Mouse (Mus musculus): Measurements from ENCODE around the gene Mnd1. TPM values are rescaled to one million over a fixed set of nuclear protein-coding genes. Genes with fewer than 3 reads are reported as not detected.

The Mnd1 gene
- polyA plus RNA-seq, 1 experiment from 2014 or later = 6.5 TPM

DNA sequence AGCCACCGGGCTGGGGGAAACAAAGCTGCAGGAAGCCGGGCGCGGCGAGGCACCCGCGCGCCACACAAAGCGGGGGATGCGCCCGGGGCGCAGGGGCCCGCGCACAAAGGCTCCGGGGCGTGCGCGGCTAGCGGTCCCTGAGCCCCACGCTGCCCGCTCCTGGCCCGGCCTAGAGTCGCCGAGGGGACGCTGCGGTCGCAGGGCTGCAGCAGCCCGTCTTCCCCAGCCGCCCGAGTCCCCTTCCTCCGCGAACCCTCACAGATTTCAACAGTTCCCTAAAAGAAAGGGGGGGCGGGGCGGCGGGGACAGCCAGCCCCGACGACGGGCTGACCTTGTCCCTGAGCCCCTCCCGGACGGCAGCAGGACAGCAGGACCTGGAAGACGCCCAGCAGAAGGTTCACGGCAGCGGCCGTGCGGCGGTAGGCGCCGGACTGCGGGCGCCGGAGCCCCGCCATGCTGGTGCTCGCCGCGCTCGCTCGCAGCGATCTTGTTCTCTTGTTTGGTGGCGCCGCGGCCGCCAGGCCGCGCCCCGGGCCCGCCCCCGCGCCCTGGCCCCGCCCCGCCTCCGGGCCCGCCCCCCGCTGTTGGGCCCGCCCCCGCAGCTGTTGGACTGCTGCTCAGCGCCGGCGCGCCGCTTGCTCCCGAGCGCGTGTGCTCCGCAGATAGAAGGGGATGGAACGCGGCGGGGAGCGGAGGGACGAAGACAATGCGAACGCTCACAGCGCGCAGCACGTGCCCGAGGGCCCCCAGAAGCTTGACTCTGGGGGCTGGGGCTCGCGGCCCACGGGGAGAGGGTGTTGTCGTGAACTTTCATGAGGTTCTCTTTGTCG, 115.7 kb downstream of the Mnd1 start, which contains the start of gene Tmem131l:
Gene Tmem131l, minus strand, starts transcription at position 530 of the 830 bp plus-strand sequence.
- Histone ChIP-seq H3K4me3 (ENCODE audit: low read depth, low read length) (peak within 1 kb of the TSS; percentile 95), H3K36me3 (ENCODE audit: insufficient read depth, low read length) (no peaks in the 10 kb centered on the region), H3K4me1 (ENCODE audit: insufficient read depth, low read depth, low read length) (peaks cover 14% of the 10 kb centered on the region; the same call in 1 of the 2 replicates), H3K9me3 (ENCODE audit: low read length) (no peaks in the 10 kb centered on the region), H3K9ac (replicated peaks; ENCODE audit: low read depth) (peak within 1 kb of the TSS; percentile 65), H3K27ac (ENCODE audit: low read length) (peak within 1 kb of the TSS; percentile 90), H3K27me3 (replicated peaks; ENCODE audit: insufficient read depth, low read length) (no peaks in the 10 kb centered on the region), H3K4me2 (replicated peaks; ENCODE audit: low read depth, low read length) (peak within 1 kb of the TSS; percentile 96)
- peak; percentile 95 for ATAC-seq
- TF ChIP-seq CTCF (IDR thresholded peaks at IDR 0.05) (no peak), EP300 (IDR thresholded peaks at IDR 0.05) (no peak)
- WGBS = 0% methylated on average over 60 of the region's 100 CpGs
- peak; percentile 92 for DNase-seq (ENCODE audit: low spot score)

DNA sequence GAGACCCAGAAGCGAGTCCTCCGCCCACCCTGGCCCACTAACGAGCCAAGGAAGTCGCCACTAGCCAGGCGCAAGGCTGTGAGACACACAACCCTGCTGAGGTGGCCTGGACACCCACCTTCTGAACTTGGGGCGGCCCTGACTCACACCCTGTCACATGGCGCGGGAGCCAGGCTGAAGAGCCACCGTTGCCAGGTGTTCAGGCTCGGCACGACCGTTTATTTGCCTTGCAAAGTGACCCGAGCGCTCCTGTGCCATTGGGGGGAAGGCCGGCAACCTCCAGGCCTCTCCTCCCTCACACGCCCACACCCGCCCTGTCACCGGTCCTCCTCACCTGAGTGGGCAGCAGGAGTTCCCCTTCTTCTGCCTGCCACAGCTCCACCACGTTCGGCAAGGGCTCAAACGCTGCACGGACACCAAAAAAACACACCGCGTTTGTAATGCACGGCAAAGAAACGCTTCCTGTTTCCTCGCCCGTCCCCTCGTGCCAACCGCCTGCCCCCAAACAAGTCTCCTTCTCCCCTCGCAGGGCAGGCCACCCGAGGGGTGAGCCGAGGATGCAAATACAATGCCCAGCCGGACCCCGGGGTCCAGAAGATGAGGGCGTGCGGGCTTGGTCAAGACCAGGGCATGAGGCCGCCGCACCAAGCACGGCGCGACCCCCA, 116.5 kb downstream of the Mnd1 start:
- no peak for TF ChIP-seq CTCF (IDR thresholded peaks at IDR 0.05)
- no peak for TF ChIP-seq EP300 (IDR thresholded peaks at IDR 0.05)
- H3K4me2 ChIP-seq (replicated peaks; ENCODE audit: low read depth, low read length) = peak overlapping the region; percentile 96
- H3K36me3 ChIP-seq (ENCODE audit: insufficient read depth, low read length) = no peaks in the 10 kb centered on the region
- 2% methylated on average over 41 of the region's 42 CpGs for WGBS
- no peaks in the 10 kb centered on the region for H3K27me3 ChIP-seq (replicated peaks; ENCODE audit: insufficient read depth, low read length)
- H3K4me1 ChIP-seq (ENCODE audit: insufficient read depth, low read depth, low read length) = peaks cover 14% of the 10 kb centered on the region; the same call in 1 of the 2 replicates
- peak overlapping the region; percentile 95 for H3K4me3 ChIP-seq (ENCODE audit: low read depth, low read length)
- H3K9me3 ChIP-seq (ENCODE audit: low read length) = no peaks in the 10 kb centered on the region
- DNase-seq (ENCODE audit: low spot score) = peak; percentile 84
- peak overlapping the region; percentile 90 for H3K27ac ChIP-seq (ENCODE audit: low read length)
- peak; percentile 61 for ATAC-seq
- peak overlapping the region; percentile 65 for H3K9ac ChIP-seq (replicated peaks; ENCODE audit: low read depth)

DNA sequence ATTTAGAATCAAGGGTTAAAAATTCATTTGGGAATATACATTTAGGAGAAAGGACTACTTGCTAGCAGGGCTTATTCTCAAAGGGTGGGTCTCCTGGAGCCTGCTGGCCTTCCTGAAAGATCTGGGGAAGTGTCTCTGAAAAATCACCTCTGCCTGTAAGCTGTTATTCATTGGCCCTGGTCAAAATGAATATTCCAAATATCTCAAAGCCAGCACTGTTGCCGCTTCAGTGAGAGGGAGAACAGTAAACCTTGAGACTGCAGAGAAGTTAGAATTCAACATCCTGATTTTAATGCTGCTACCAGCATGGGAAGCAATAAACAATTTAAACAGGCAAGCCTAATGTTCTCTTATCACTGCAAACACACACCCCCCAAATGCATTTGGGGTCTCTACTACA, 117.5 kb downstream of the Mnd1 start:
- no peak for TF ChIP-seq CTCF (IDR thresholded peaks at IDR 0.05)
- TF ChIP-seq EP300 (IDR thresholded peaks at IDR 0.05) = no peak
- Histone ChIP-seq H3K27me3 (replicated peaks; ENCODE audit: insufficient read depth, low read length) (no peaks in the 10 kb centered on the region), H3K9me3 (ENCODE audit: low read length) (no peaks in the 10 kb centered on the region), H3K36me3 (ENCODE audit: insufficient read depth, low read length) (no peaks in the 10 kb centered on the region), H3K4me3 (ENCODE audit: low read depth, low read length) (peak overlapping the region; percentile 95; the same call in 1 of the 2 replicates), H3K27ac (ENCODE audit: low read length) (no peak overlapping the region), H3K4me1 (ENCODE audit: insufficient read depth, low read depth, low read length) (peaks cover 14% of the 10 kb centered on the region; the same call in 1 of the 2 replicates), H3K9ac (replicated peaks; ENCODE audit: low read depth) (no peak overlapping the region), H3K4me2 (replicated peaks; ENCODE audit: low read depth, low read length) (peak overlapping the region; percentile 96)
- ATAC-seq = no peak
- DNase-seq (ENCODE audit: low spot score) = no peak
- WGBS = 19% methylated on average over 1 of the region's 1 CpGs

Other genes with a start within 250 kb of the Mnd1 start
- gene Tmem131l, start 115.6 kb downstream of the Mnd1 start, polyA plus RNA-seq (2015; fragmentation: Nextera tagmentation; extraction: Ambion mirVana) = 18.4 and 21.3 TPM in 2 replicates
- 0.57 and 0.75 TPM in 2 replicates for gene Gm6525, start 18.3 kb upstream of the Mnd1 start, polyA plus RNA-seq (2015; fragmentation: Nextera tagmentation; extraction: Ambion mirVana)
- gene Trim2, start 151.1 kb upstream of the Mnd1 start, polyA plus RNA-seq (2015; fragmentation: Nextera tagmentation; extraction: Ambion mirVana) = 18.7 and 20.0 TPM in 2 replicates